Mouse (Mus musculus) megakaryocyte, embryonic 14.5 days (primary cell): ENCODE data around the gene Cs.

Experiments used
- FLI1 ChIP-seq: IDR thresholded peaks from 2 replicates; pipeline ENCODE4 v1.6.1; 2012; ENCODE audit warnings: low read length, inconsistent platforms, mixed read lengths
- GATA1 ChIP-seq: IDR thresholded peaks from 3 replicates; pipeline ENCODE4 v1.6.1; 2012; ENCODE audit warnings: mixed read lengths, low read length, inconsistent platforms, borderline replicate concordance

DNA sequence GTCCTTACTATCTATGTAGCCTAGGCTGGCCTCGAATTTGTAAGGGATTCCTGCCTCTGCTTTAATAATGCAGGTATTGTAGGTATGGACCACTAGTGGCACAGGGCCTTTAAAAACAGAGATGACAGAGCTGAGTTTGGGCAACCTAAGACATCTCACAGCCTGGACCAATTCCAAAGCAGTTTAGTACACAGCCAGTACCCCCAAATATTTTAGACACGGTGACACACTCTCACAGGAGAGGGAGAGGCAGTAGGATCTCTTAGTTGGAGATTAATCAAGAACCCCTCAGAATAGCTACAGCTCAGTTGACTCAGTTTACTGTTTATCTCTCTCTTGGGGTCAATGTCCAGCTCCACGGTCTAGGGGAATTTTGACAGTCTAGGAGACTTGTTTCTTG lies 35.2 kb upstream of the Cs start:
- no peak for TF ChIP-seq GATA1
- TF ChIP-seq FLI1: no peak
